Mouse (Mus musculus) brain, adult 2 months (tissue): Measurements from ENCODE around the gene Gm7173.

ENCODE experiments used
- DNase-seq: peaks from one replicate; pipeline ENCODE4 v3.0.0; 2011; ENCODE audit warnings: low read depth, low spot score

Gm7173 gene

GRCm38 (mm10) chrX:79516977-79517645 is at the start of gene Gm7173:
Gene Gm7173, minus strand, starts transcription at chrX:79517285.
- DNase-seq, result peak; percentile 35

GRCm38 (mm10) chrX:79517646-79518016 is 546 bp upstream of the Gm7173 start:
- DNase-seq, result no peak

- DNase-seq, result no peak
Observed at GRCm38 (mm10) chrX:79316790-79317189, 200.3 kb downstream of the Gm7173 start.
